Mouse (Mus musculus) kidney, embryonic 15.5 days (tissue): Measurements from ENCODE around the gene Nudc. TPM values are rescaled to one million over a fixed set of nuclear protein-coding genes. Genes with fewer than 3 reads are reported as not detected.
"Not testable (repeated sequence)": the region's sequence is repeated elsewhere in the genome, so short reads cannot be mapped to it uniquely, and the experiment has no call there.

ENCODE experiments used
- ATAC-seq: fragments of 200-750 bp; cut with Nextera tagmentation; replicated peaks from 2 replicates; pipeline ENCODE4 v1.8.0; 2017; ENCODE audit warnings: moderate TSS enrichment; ENCODE audit not compliant: low FRiP score
- H3K27ac ChIP-seq: fragments of 300-500 bp; sonication (generic); 2 replicates; pipeline ENCODE4 v1.5.1; 2015; ENCODE audit warnings: mild to moderate bottlenecking, inconsistent platforms
- H3K27me3 ChIP-seq: fragments of 300-500 bp; sonication (generic); 2 replicates; pipeline ENCODE4 v1.6.1; 2015; ENCODE audit warnings: inconsistent platforms
- H3K36me3 ChIP-seq: fragments of 300-500 bp; sonication (generic); 2 replicates; pipeline ENCODE4 v1.6.1; 2015; ENCODE audit warnings: inconsistent platforms
- H3K4me1 ChIP-seq: fragments of 300-500 bp; sonication (generic); 2 replicates; pipeline ENCODE4 v1.6.1; 2015; ENCODE audit warnings: inconsistent platforms
- H3K4me2 ChIP-seq: fragments of 300-500 bp; sonication (generic); 2 replicates; pipeline ENCODE4 v1.6.1; 2015; ENCODE audit warnings: moderate library complexity, mild to moderate bottlenecking, inconsistent platforms
- H3K4me3 ChIP-seq: fragments of 300-500 bp; sonication (generic); replicated peaks from 2 replicates; pipeline ENCODE4 v1.5.1; 2015; ENCODE audit warnings: mild to moderate bottlenecking, inconsistent platforms
- H3K9ac ChIP-seq: fragments of 300-500 bp; sonication (generic); 2 replicates; pipeline ENCODE4 v1.6.1; 2015; ENCODE audit warnings: mild to moderate bottlenecking, inconsistent platforms
- H3K9me3 ChIP-seq: fragments of 300-500 bp; sonication (generic); replicated peaks from 2 replicates; pipeline ENCODE4 v1.6.1; 2016; ENCODE audit warnings: inconsistent platforms
- WGBS: fragments of 180-500 bp; shearing (Covaris S2); methylation state at CpG from one replicate; pipeline ENCODE4 v1.1.7; 2015; ENCODE audit warnings: mixed read lengths; 5-methylcytosine and 5-hydroxymethylcytosine counted together
- polyA plus RNA-seq: library from polyadenylated mRNA; unstranded; fragments of >200 nt; fragmentation: Nextera tagmentation; extraction: Ambion mirVana; gene quantifications from 2 replicates; pipeline ENCODE4 v1.2.1, GENCODE M21; 2015

Nudc gene
- polyA plus RNA-seq, 1 experiment from 2014 or later, result 359 TPM

- Histone ChIP-seq H3K4me2 (no peak overlapping the region), H3K4me1 (no peaks in the 10 kb centered on the region), H3K9ac (no peak overlapping the region), H3K9me3 (no peaks in the 10 kb centered on the region), H3K27me3 (no peaks in the 10 kb centered on the region), H3K27ac (no peak overlapping the region), H3K4me3 (no peak overlapping the region), H3K36me3 (peaks cover 59% of the 10 kb centered on the region)
- ATAC-seq, result no peak
- 70% methylated on average over 16 of the region's 16 CpGs for WGBS
Observed at GRCm38 (mm10) chr4:133527788-133528187, 18.0 kb downstream of the Nudc start.

- Histone ChIP-seq H3K4me1 (peaks cover 9% of the 10 kb centered on the region; the same call in 1 of the 2 replicates), H3K27ac (no peak overlapping the region), H3K9ac (no peak overlapping the region), H3K9me3 (no peaks in the 10 kb centered on the region), H3K4me3 (no peak overlapping the region), H3K4me2 (no peak overlapping the region), H3K27me3 (peaks cover 44% of the 10 kb centered on the region), H3K36me3 (0 out of 2 replicates have a peak, but pooled peaks cover 4% of the 10 kb centered on the region)
- no peak for ATAC-seq
- WGBS, result 42% methylated on average over 2 of the region's 2 CpGs
Observed at GRCm38 (mm10) chr4:133521502-133521901, 24.3 kb downstream of the Nudc start.

GRCm38 (mm10) chr4:133519369-133519665 lies 26.5 kb downstream of the Nudc start:
- Histone ChIP-seq H3K9ac (peak overlapping the region; percentile 60), H3K36me3 (no peaks in the 10 kb centered on the region), H3K4me3 (peak overlapping the region; percentile 65), H3K9me3 (no peaks in the 10 kb centered on the region), H3K4me1 (peaks cover 9% of the 10 kb centered on the region; the same call in 1 of the 2 replicates), H3K27ac (peak overlapping the region; percentile 88), H3K27me3 (peaks cover 52% of the 10 kb centered on the region), H3K4me2 (peak overlapping the region; percentile 67)
- peak; percentile 73; the same call in 1 of the 2 replicates for ATAC-seq
- WGBS, result 4% methylated on average over 25 of the region's 25 CpGs

- Histone ChIP-seq H3K9me3 (no peaks in the 10 kb centered on the region), H3K9ac (peak within 1 kb of the TSS; percentile 60), H3K4me3 (peak within 1 kb of the TSS; percentile 65), H3K36me3 (no peaks in the 10 kb centered on the region), H3K27ac (peak within 1 kb of the TSS; percentile 88), H3K4me1 (peaks cover 9% of the 10 kb centered on the region; the same call in 1 of the 2 replicates), H3K27me3 (peaks cover 52% of the 10 kb centered on the region), H3K4me2 (peak within 1 kb of the TSS; percentile 67)
- 2% methylated on average over 62 of the region's 69 CpGs for WGBS
- ATAC-seq, result peak; percentile 89
Observed at GRCm38 (mm10) chr4:133518601-133519368, 27.0 kb downstream of the Nudc start, which contains the start of gene Kdf1. Kdf1 (plus strand) TSS chr4:133518963.

- 14% methylated on average over 8 of the region's 8 CpGs for WGBS
- ATAC-seq, result peak; percentile 49; the same call in 1 of the 2 replicates
- Histone ChIP-seq H3K9me3 (no peaks in the 10 kb centered on the region), H3K36me3 (no peaks in the 10 kb centered on the region), H3K27ac (no peak overlapping the region), H3K4me2 (no peak overlapping the region), H3K4me1 (0 out of 2 replicates have a peak, but pooled peaks cover 3% of the 10 kb centered on the region), H3K4me3 (no peak overlapping the region), H3K27me3 (peaks cover 25% of the 10 kb centered on the region), H3K9ac (no peak overlapping the region)
Observed at GRCm38 (mm10) chr4:133512972-133513371, 32.8 kb downstream of the Nudc start.

GRCm38 (mm10) chr4:133512511-133512910 lies 33.3 kb downstream of the Nudc start:
- not testable (repeated sequence) for H3K4me1 ChIP-seq, ATAC-seq, H3K27ac ChIP-seq, H3K9ac ChIP-seq, H3K36me3 ChIP-seq, H3K9me3 ChIP-seq, H3K4me2 ChIP-seq, H3K4me3 ChIP-seq
- peaks cover 25% of the 10 kb centered on the region for H3K27me3 ChIP-seq
- 34% methylated on average over 5 of the region's 5 CpGs for WGBS

- H3K27ac ChIP-seq, result no peak overlapping the region
- 0 out of 2 replicates have a peak, but pooled peaks cover 3% of the 10 kb centered on the region for H3K4me1 ChIP-seq
- WGBS, result 86% methylated on average over 5 of the region's 5 CpGs
- no peak overlapping the region for H3K4me2 ChIP-seq
- H3K9ac ChIP-seq, result no peak overlapping the region
- no peak for ATAC-seq
- H3K27me3 ChIP-seq, result peaks cover 28% of the 10 kb centered on the region
- H3K9me3 ChIP-seq, result no peaks in the 10 kb centered on the region
- no peaks in the 10 kb centered on the region for H3K36me3 ChIP-seq
- H3K4me3 ChIP-seq, result no peak overlapping the region
Observed at GRCm38 (mm10) chr4:133511050-133511449, 34.7 kb downstream of the Nudc start.

GRCm38 (mm10) chr4:133508990-133509389 lies 36.8 kb downstream of the Nudc start:
- no peak overlapping the region for H3K4me2 ChIP-seq
- H3K36me3 ChIP-seq, result no peaks in the 10 kb centered on the region
- H3K4me1 ChIP-seq, result 0 out of 2 replicates have a peak, but pooled peaks cover 6% of the 10 kb centered on the region
- H3K27me3 ChIP-seq, result peaks cover 32% of the 10 kb centered on the region
- H3K9me3 ChIP-seq, result no peaks in the 10 kb centered on the region
- no peak overlapping the region for H3K27ac ChIP-seq
- no peak for ATAC-seq
- H3K4me3 ChIP-seq, result no peak overlapping the region
- 80% methylated on average over 7 of the region's 7 CpGs for WGBS
- H3K9ac ChIP-seq, result no peak overlapping the region

- H3K4me3 ChIP-seq, result no peak overlapping the region
- 0 out of 2 replicates have a peak, but pooled peaks cover 4% of the 10 kb centered on the region for H3K4me1 ChIP-seq
- 75% methylated on average over 5 of the region's 5 CpGs for WGBS
- ATAC-seq, result no peak
- no peak overlapping the region for H3K9ac ChIP-seq
- H3K27me3 ChIP-seq, result peaks cover 49% of the 10 kb centered on the region
- H3K36me3 ChIP-seq, result no peaks in the 10 kb centered on the region
- H3K9me3 ChIP-seq, result no peaks in the 10 kb centered on the region
- H3K4me2 ChIP-seq, result no peak overlapping the region
- no peak overlapping the region for H3K27ac ChIP-seq
Observed at GRCm38 (mm10) chr4:133506573-133506972, 39.2 kb downstream of the Nudc start.

- H3K4me1 ChIP-seq, result 0 out of 2 replicates have a peak, but pooled peaks cover 4% of the 10 kb centered on the region
- H3K9me3 ChIP-seq, result no peaks in the 10 kb centered on the region
- no peak overlapping the region for H3K9ac ChIP-seq
- no peak for ATAC-seq
- H3K27me3 ChIP-seq, result peaks cover 65% of the 10 kb centered on the region
- H3K36me3 ChIP-seq, result no peaks in the 10 kb centered on the region
- H3K4me2 ChIP-seq, result no peak overlapping the region
- WGBS, result 67% methylated on average over 9 of the region's 9 CpGs
- H3K4me3 ChIP-seq, result no peak overlapping the region
- no peak overlapping the region for H3K27ac ChIP-seq
Observed at GRCm38 (mm10) chr4:133504755-133505485, 40.9 kb downstream of the Nudc start.

- Histone ChIP-seq H3K9ac (no peak overlapping the region), H3K4me1 (peaks cover 6% of the 10 kb centered on the region; the same call in 1 of the 2 replicates), H3K27me3 (peaks cover 71% of the 10 kb centered on the region), H3K27ac (no peak overlapping the region), H3K9me3 (no peaks in the 10 kb centered on the region), H3K36me3 (no peaks in the 10 kb centered on the region), H3K4me2 (no peak overlapping the region), H3K4me3 (no peak overlapping the region)
- no peak for ATAC-seq
- WGBS, result 46% methylated on average over 5 of the region's 5 CpGs
Observed at GRCm38 (mm10) chr4:133504300-133504699, 41.5 kb downstream of the Nudc start.

- no peak for ATAC-seq
- WGBS, result 68% methylated on average over 7 of the region's 7 CpGs
- H3K27me3 ChIP-seq, result peaks cover 86% of the 10 kb centered on the region
Observed at GRCm38 (mm10) chr4:133501514-133501913, 44.3 kb downstream of the Nudc start.

More at GRCm38 (mm10) chr4:133501514-133501913, 44.3 kb downstream of the Nudc start:
- Histone ChIP-seq H3K4me3 (no peak overlapping the region), H3K4me2 (no peak overlapping the region), H3K36me3 (no peaks in the 10 kb centered on the region), H3K9ac (no peak overlapping the region), H3K9me3 (no peaks in the 10 kb centered on the region), H3K4me1 (peaks cover 27% of the 10 kb centered on the region), H3K27ac (no peak overlapping the region)
